Mouse (Mus musculus) MEL (cell line): ENCODE results near the gene Casc3.

Experiments
- CTCF ChIP-seq, 3 experiments: IDR thresholded peaks in 2 of 3; conservative IDR thresholded peaks in 1 of 3; 2 replicates each; pipeline ENCODE4 v1.5.1; 2011 to 2012; ENCODE audit warnings: low read length in 3 of 3, low read depth in 2 of 3, mild to moderate bottlenecking in 2 of 3, improper control_type of control experiment in 1 of 3, inconsistent platforms in 1 of 3, mixed read lengths in 1 of 3, moderate library complexity in 1 of 3; ENCODE audit not compliant: control insufficient read depth in 1 of 3, insufficient read depth in 1 of 3, poor library complexity in 1 of 3, severe bottlenecking in 1 of 3
- E2F4 ChIP-seq: IDR thresholded peaks from 2 replicates; pipeline ENCODE4 v1.6.1; 2011; ENCODE audit warnings: low read depth, low read length, improper control_type of control experiment, borderline replicate concordance
- EP300 ChIP-seq, 2 experiments: IDR thresholded peaks; 2 replicates each; pipeline ENCODE4 v1.6.1; 2011; ENCODE audit warnings: improper control_type of control experiment in 2 of 2, low read length in 2 of 2, low read depth in 1 of 2, mild to moderate bottlenecking in 1 of 2
- GATA1 ChIP-seq: IDR thresholded peaks from 2 replicates; pipeline ENCODE4 v1.6.1; 2011; ENCODE audit warnings: low read depth, low read length, improper control_type of control experiment
- JUND ChIP-seq: IDR thresholded peaks from 2 replicates; pipeline ENCODE4 v1.6.1; 2011; ENCODE audit warnings: low read depth, mild to moderate bottlenecking, improper control_type of control experiment, low read length
- MAX ChIP-seq: IDR thresholded peaks from 2 replicates; pipeline ENCODE4 v1.6.1; 2011; ENCODE audit warnings: low read length, improper control_type of control experiment
- POLR2A ChIP-seq, 2 experiments: IDR thresholded peaks; 2 replicates each; pipeline ENCODE4 v1.6.1; 2011 to 2012; ENCODE audit warnings: low read length in 2 of 2, mild to moderate bottlenecking in 2 of 2, control low read depth in 1 of 2, improper control_type of control experiment in 1 of 2, low read depth in 1 of 2, moderate library complexity in 1 of 2; ENCODE audit not compliant: control insufficient read depth in 1 of 2, insufficient read depth in 1 of 2, poor library complexity in 1 of 2
- RCOR1 ChIP-seq: IDR thresholded peaks from 2 replicates; pipeline ENCODE4 v1.6.1; 2012; ENCODE audit warnings: low read depth, mild to moderate bottlenecking, inconsistent platforms, low read length, improper control_type of control experiment
- SMC3 ChIP-seq: IDR thresholded peaks from 2 replicates; pipeline ENCODE4 v1.6.1; 2011; ENCODE audit warnings: low read depth, low read length, improper control_type of control experiment
- TBP ChIP-seq: IDR thresholded peaks from 2 replicates; pipeline ENCODE4 v1.8.0; 2011; ENCODE audit warnings: low read depth, low read length, improper control_type of control experiment
- TCF12 ChIP-seq: IDR thresholded peaks from 2 replicates; pipeline ENCODE4 v1.6.1; 2014; ENCODE audit warnings: low read depth, mild to moderate bottlenecking, inconsistent platforms, low read length, improper control_type of control experiment, moderate library complexity
- USF1 ChIP-seq: IDR thresholded peaks from 2 replicates; pipeline ENCODE4 v1.6.1; 2014; ENCODE audit warnings: low read depth, mild to moderate bottlenecking, inconsistent platforms, low read length, improper control_type of control experiment, moderate library complexity
- USF2 ChIP-seq, 2 experiments: IDR thresholded peaks; 2 replicates each; pipeline ENCODE4 v1.6.1; 2011 to 2012; ENCODE audit warnings: improper control_type of control experiment in 2 of 2, low read length in 2 of 2, borderline replicate concordance in 1 of 2, inconsistent platforms in 1 of 2, low read depth in 1 of 2, mild to moderate bottlenecking in 1 of 2; ENCODE audit not compliant: insufficient read depth in 1 of 2
- ZC3H11A ChIP-seq: IDR thresholded peaks from 2 replicates; pipeline ENCODE4 v1.6.1; 2012; ENCODE audit warnings: low read depth, mild to moderate bottlenecking, inconsistent platforms, low read length, improper control_type of control experiment

DNA sequence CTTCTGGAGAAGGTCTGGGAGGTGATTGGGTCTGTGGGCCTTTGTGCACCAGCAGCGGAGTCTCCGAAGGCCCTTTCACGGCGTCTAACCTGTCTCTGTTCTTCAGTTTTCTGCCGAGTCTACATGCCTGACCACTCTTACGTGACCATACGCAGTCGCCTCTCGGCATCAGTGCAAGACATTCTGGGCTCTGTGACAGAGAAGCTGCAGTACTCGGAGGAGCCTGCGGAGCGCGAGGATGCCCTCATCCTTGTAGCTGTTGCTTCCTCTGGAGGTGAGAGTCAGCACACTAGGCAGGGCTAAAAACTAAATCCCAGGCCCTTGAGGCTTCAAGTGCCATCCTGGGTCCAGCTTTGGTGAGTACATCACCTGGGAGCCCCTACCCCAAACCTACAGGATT lies 41.3 kb downstream of the Casc3 start:
- TF ChIP-seq POLR2A (IDR thresholded peaks at IDR 0.05; ENCODE audit: control insufficient read depth in 1 of 2, insufficient read depth in 1 of 2, low read depth in 1 of 2, low read length in 2 of 2, poor library complexity in 1 of 2) (no peak), SMC3 (no peak), USF2 (IDR thresholded peaks at IDR 0.05; ENCODE audit: borderline replicate concordance in 1 of 2, insufficient read depth in 1 of 2, low read depth in 1 of 2, low read length in 2 of 2) (no peak), ZC3H11A (no peak), TBP (no peak), CTCF (IDR thresholded peaks at IDR 0.05 in 2 of 3, conservative IDR thresholded peaks at IDR 0.05 in 1 of 3; ENCODE audit: control insufficient read depth in 1 of 3, insufficient read depth in 1 of 3, low read depth in 2 of 3, low read length in 3 of 3, poor library complexity in 1 of 3, severe bottlenecking in 1 of 3) (no peak; a peak in 1 of 6 replicates), JUND (no peak), RCOR1 (no peak), GATA1 (no peak), USF1 (no peak), MAX (no peak), E2F4 (no peak), TCF12 (no peak), EP300 (IDR thresholded peaks at IDR 0.05; ENCODE audit: low read depth in 1 of 2, low read length in 2 of 2) (no peak)
